Mouse (Mus musculus): Measurements from ENCODE around the gene Cdk2ap2.

- TF ChIP-seq EP300 (optimal IDR thresholded peaks at IDR 0.05): no peak
- no peak for TF ChIP-seq CTCF (IDR thresholded peaks at IDR 0.05; ENCODE audit: low read depth)
Measured at GRCm38 (mm10) chr19:4143759-4144268, 46.8 kb downstream of the Cdk2ap2 start, which contains the start of gene Cabp4.
